Mouse (Mus musculus) left cerebral cortex, postnatal 10 days (tissue): ENCODE measurements around the gene Mxra7. TPM values are rescaled to one million over a fixed set of nuclear protein-coding genes. Genes with fewer than 3 reads are reported as not detected.
"Not testable (repeated sequence)": the region's sequence is repeated elsewhere in the genome, so short reads cannot be mapped to it uniquely, and the experiment has no call there.

Experiments
- DNase-seq, 2 experiments: peaks; one replicate each; pipeline ENCODE4 v3.0.0; 2021 to 2022; ENCODE audit warnings: low spot score in 2 of 2, mixed read lengths in 1 of 2; ENCODE audit errors: extremely low spot score in 1 of 2
- intact Hi-C: fragments of 180-260 bp; cut with DNase I; formaldehyde crosslinking; loops from one replicate; pipeline ENCODE4 v1.15.1; 2025
- total RNA-seq, 2 experiments: library from RNA; stranded (reverse); gene quantifications; 2 replicates each; pipeline ENCODE4 v1.2.3; 2021

Mxra7 gene
- total RNA-seq, 2 experiments from 2014 or later, result 13.2 to 15.0 TPM

DNA sequence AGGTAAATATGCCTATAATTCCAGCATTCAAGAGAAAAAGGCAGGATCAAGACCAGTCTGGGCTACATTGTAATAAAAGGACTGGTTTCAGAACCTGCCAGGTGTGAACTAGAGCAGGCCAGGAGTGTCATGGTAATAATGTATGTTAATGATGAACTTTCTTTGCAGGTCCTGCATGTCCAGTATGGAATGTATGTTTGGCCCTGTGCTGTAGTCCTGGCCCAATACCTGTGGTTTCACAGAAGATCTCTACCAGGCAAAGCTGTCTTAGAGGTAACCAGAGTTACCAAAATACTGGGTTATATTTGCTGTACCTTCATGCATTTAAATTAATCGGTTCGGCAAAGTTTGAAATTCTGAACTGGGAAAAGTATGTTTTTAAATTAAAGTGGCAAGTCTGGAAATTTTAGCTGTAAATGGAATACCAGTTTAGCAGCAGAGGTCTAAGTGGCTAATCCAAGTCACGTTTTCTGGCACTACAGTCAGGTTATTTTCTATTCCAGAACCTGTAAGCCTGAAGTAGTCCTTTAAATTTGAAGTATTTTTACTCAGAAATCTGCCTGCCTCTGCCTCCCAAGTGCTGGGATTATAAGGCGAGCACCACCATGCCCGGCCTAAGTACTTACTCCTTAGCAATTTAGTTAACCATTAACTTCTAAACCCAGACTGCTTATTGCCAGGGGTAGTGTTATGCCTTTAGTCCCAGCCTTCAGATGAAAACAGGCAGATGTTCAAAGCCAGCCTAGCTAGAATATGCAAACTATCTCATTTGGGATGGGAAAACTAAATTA lies 20.4 kb upstream of the Mxra7 start:
- intact Hi-C loops, result no loop called here
- no peak for DNase-seq

GRCm38 (mm10) chr11:116847187-116848085 lies 19.6 kb upstream of the Mxra7 start:
- DNase-seq, result no peak
- intact Hi-C loops, result no loop called here

DNA sequence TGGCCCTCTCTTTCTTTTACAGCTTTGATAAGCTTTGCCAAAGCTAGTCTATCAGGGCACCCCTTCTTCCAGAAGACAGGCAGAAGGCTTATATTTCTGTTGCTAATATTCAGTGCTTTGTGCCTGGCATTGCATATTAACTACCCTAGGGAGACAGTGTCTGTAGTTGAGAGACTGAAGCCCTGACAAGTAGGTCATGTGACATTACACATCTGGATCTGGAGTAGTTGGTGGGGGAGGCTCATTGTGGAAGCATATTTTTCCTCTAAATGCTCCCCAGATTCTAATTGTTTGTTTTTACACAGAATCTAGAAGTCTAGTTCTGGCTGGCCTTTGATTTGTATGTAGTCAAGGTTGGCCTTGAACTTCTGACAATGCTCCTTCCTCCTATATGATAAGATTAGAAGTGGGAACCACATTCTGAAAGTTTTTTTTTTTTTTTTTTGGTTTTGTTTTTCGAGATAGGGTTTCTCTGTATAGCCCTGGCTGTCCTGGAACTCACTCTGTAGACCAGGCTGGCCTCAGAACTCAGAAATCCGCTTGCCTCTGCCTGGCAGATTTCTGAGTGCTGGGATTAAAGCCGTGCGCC lies 18.8 kb upstream of the Mxra7 start:
- intact Hi-C loops, result no loop called here
- no peak for DNase-seq

- intact Hi-C loops, result no loop called here
- DNase-seq, result peak; percentile 96 to 98
Measured at GRCm38 (mm10) chr11:116843261-116844233, 15.7 kb upstream of the Mxra7 start, which contains the start of the genes Mettl23 and Jmjd6. Mettl23 (plus strand) TSS chr11:116843278. Jmjd6 (minus strand) TSS chr11:116843449.

GRCm38 (mm10) chr11:116842531-116843260 lies 14.8 kb upstream of the Mxra7 start:
- DNase-seq, result peak; percentile 46 to 86
- intact Hi-C loops, result no loop called here

GRCm38 (mm10) chr11:116840748-116841147 lies 12.9 kb upstream of the Mxra7 start:
- no peak for DNase-seq
- intact Hi-C loops, result no loop called here

- intact Hi-C loops, result no loop called here
- no peak for DNase-seq
Measured at GRCm38 (mm10) chr11:116839601-116840000, 11.8 kb upstream of the Mxra7 start.

GRCm38 (mm10) chr11:116838936-116839335 lies 11.1 kb upstream of the Mxra7 start:
- no peak for DNase-seq
- intact Hi-C loops, result no loop called here

GRCm38 (mm10) chr11:116837441-116837840 lies 9.6 kb upstream of the Mxra7 start:
- intact Hi-C loops, result no loop called here
- DNase-seq, result no peak

GRCm38 (mm10) chr11:116836283-116836682 lies 8.4 kb upstream of the Mxra7 start:
- intact Hi-C loops, result no loop called here
- no peak for DNase-seq

- no peak for DNase-seq
- intact Hi-C loops, result no loop called here
Measured at GRCm38 (mm10) chr11:116834954-116835353, 7.1 kb upstream of the Mxra7 start.

DNA sequence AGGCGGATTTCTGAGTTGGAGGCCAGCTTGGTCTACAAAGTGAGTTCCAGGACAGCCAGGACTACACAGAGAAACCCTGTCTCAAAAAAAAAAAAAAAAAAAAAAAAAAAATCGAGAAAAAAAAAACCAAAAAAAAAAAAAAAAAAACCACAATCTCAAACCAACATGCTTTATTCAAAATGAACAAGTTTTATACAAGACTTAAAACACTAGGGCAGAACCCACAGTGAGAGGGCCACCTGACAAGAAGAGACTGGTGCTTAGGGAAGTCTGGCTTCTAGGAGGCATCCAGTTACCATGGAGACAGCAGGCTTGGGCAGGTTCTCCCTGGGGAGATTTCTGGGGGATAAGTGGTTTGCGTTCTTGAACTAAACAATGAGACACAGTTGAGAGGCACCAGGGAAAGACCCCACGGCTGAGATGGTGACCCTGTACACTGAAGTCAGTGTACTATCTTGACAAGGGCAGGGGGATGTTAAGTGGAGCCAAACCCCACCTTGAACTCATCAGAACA lies 4.4 kb upstream of the Mxra7 start:
- intact Hi-C loops, result no loop called here
- no peak for DNase-seq

- intact Hi-C loops, result no loop called here
- DNase-seq, result no peak
Measured at GRCm38 (mm10) chr11:116826550-116827504, 1.0 kb downstream of the Mxra7 start.

- DNase-seq, result no peak
- intact Hi-C loops, result no loop called here
Measured at GRCm38 (mm10) chr11:116825230-116825629, 2.6 kb downstream of the Mxra7 start.

DNA sequence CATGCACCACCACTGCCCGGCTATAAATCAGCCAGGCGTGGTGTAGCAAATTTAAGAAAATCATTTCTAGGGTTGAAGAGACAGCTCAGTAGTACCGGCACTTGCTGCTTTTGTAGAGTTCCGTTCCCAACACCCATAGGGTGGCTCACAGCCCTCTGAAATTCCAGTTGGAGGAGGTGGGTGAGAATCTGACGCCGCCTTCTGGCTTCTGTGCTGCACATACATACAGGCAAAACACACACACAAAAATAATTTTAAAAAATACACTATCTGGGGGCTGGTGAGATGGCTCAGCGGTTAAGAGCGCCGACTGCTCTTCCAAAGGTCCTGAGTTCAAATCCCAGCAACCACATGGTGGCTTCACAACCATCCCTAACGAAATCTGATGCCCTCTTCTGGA lies 4.0 kb downstream of the Mxra7 start:
- DNase-seq, intact Hi-C loops: not testable (repeated sequence)

DNA sequence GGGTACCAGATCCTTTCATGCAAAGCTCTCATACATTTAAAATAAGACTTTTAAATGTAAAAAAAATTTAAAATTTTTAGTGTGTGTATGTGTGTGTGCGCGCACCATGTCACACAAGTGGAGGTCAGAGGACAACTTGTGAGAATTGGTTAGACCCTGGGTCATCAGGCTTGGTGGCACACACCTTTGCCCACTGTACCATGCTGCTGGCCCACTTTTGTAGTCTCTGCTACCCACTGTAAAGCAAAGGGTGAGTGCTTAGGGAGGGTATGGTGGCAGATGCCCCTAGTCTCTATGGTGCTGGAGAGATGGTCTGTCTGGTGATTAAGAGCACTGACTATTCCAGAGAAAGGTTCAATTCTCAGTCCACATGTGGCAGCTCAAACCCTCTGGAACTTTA lies 4.6 kb downstream of the Mxra7 start:
- intact Hi-C loops, result no loop called here
- no peak for DNase-seq
